Mouse (Mus musculus): ENCODE measurements around the gene Ntpcr. TPM values are rescaled to one million over a fixed set of nuclear protein-coding genes. Genes with fewer than 3 reads are reported as not detected.

Ntpcr gene
- total RNA-seq, 2 experiments from 2014 or later, result 8.8 TPM; not detected in 1

DNA sequence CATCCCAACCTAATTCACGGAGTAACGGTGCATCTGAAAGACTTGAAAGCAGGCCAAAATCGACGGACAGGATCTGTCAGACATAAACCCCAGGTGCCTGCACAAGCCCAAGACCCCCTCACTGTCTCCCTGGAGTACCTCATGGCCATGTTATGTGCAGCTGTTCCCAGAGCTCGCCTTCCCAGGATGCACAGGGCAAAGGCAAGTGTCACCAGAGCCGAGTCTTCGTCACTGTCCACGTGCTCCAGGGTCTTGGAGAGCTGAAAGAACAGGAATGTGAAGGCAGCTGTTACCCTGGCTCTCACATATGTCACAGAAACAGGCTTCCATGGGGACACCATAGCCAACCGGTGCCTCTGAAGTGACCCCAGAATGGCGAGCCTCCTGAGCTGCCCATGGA lies 38.3 kb downstream of the Ntpcr start:
- no peak for ATAC-seq (replicated peaks; ENCODE audit: low FRiP score, poor library complexity, severe bottlenecking)

DNA sequence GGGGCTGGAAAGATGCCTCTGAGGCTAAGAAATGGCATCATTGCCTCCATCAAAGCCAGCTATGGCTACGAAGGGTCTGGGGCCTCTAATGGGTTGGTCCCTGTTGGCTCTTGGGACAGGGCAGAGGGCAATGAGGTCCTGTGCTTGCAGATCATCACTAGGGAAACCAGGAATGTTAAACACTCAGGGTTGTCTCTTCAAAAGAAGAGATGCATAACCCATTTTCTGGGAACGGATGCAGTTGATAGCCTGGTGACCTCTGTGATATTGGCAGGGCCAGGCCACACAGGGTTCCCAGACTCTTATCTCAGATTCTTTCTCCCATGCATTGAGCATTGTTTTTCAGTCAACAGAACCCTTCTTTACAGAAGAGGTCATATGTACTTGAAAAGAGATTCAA lies 42.5 kb downstream of the Ntpcr start:
- ATAC-seq (replicated peaks; ENCODE audit: low FRiP score, poor library complexity, severe bottlenecking), result no peak

DNA sequence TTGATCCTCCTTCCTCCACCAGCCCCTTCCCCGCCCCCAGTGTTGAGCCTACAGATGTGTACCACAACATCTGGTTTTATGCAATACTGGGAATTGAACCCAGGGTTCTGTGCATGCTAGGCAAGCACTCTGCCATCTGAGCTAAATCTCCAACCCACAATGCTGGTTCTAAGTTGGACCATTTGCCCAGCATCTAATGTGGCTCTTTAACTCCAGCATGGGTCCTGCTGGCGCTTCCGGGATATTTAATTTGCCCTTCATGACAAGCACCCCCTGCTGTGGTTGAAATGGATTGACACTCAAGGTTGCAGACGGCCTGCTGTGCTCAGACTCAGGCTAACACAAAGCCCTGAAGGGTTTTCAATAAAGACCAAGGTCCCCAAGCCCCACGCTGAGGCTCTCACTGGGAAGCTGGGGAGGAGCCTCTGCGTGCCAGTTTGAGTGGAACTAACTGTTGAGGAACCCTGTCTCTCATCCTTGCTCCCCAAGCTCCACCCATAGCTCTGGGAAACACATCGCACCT lies 43.6 kb downstream of the Ntpcr start:
- ATAC-seq (replicated peaks; ENCODE audit: low FRiP score, poor library complexity, severe bottlenecking), result no peak

DNA sequence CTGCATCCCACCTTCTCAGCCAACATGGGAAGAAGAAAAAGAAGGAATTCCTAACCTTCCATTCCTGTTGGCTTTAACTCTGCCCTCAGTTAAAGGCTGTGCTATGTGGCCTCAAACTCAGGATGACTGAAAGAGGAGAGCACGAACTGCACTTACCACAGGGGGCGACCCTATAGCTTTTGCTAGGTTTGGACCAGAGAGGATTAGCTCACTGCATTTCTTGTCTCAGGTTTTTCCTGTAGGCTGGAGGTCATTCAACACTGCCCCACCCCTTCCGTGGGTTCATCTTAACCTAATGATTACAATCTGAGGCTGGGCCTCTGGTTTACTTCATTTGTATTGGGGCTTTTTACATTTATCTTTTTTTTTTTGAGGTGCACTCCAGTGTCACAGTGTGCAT lies 45.3 kb downstream of the Ntpcr start:
- ATAC-seq (replicated peaks; ENCODE audit: low FRiP score, poor library complexity, severe bottlenecking), result no peak

DNA sequence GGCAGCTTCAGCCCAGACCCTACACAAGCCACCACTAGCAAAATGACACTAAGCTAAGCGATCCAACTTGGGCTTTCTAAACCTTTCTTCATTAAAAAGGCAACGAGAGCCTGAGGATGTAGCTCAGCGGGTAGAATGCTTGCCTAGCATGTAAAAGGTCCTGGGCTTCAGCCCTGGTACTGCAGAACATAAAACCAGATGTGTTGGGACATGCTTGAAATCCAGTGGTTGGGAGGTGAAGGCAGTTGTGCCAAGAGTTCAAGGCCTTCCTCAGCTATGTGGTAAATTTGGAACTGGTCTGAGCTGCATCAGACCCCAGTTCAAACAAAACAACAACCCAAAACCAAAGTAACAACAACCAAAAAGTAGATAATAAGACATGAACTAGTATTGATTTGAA lies 46.6 kb downstream of the Ntpcr start:
- no peak for ATAC-seq (replicated peaks; ENCODE audit: low FRiP score, poor library complexity, severe bottlenecking)

DNA sequence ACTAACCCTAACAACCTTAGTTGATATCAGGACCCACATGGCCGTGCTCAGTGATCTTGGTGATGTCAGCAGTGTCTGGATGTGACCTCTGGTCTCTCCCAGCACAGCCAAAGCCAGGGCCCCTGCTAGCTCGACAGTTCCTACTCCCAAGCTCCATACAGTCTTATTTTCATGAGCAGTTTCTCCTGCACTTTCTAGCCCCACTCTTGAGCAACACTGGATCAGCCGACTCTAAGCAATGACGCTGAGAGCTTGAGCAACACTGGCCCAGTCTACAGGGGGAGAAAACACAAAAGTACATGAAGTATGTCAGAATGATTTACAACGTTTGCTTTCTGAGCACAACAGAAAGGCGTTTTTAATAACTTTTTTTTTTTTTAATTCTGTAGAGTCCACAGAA lies 47.0 kb downstream of the Ntpcr start:
- no peak for ATAC-seq (replicated peaks; ENCODE audit: low FRiP score, poor library complexity, severe bottlenecking)

DNA sequence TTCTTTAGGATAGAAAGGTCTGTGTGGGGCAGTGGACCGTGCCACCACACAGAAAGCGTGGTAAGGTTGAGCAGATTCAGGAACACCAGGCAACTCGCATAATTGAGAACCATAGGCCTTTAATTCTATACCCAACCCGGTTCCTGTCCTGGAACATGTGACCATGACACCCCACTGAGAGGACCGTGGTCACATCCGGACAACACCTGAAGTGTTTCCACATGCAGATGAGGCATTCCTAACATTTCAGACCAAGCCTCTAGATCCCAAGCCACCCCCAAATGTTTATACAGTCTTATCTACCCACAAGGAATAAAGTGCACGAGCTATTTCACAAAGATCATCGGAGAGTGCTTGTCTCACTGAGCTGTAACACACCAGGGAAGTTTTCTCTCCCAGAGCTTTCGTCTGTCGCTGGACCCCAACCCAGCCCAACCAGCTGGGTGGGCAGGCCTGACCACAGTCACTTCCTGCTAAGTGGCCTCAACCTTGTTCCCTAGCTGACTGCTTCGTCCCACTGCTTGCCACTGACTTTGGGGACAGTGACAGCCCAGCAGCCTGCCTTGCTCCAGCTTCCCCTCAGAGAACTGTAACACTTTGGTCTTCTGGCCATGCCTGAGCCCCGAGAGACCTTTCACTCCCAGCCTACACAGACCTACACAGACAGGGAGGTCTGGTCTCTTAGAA lies 47.9 kb downstream of the Ntpcr start:
- no peak for ATAC-seq (replicated peaks; ENCODE audit: low FRiP score, poor library complexity, severe bottlenecking)

DNA sequence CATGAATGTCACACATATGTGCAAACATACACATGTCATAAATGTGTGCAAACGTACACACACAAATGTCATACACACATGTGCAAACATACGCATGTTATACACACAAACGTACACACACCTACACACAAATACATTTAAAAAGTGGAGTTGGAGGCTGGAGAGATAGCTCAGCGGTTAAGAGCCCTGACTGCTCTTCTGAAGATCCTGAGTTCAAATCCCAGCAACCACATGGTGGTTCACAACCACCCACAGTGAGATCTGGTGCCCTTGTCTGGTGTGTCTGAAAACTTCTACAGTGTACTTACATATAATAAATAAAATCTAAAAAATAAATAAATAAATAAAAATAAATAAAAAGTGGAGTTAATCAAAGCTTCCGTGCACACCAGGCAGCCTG lies 49.2 kb downstream of the Ntpcr start:
- no peak for ATAC-seq (replicated peaks; ENCODE audit: low FRiP score, poor library complexity, severe bottlenecking)

DNA sequence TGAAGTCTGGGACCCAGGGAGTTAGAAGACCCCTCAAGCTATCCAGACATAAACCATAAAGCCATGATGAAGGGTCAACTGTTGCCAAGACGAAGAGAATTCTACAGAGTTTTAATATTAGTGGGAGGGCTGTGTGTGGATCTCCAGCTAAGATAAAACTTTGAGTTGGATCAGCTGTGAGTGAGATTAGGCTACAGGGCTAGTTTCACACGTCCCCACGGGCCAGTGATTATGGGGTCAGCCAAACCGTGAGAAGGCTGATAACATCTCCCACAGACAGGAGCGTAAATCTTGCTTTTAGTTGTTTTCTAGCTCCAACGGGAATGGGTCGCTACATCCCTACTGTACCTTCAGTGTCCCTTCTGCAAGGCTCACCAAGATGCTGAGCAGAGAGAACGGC lies 49.9 kb downstream of the Ntpcr start:
- no peak for ATAC-seq (replicated peaks; ENCODE audit: low FRiP score, poor library complexity, severe bottlenecking)

DNA sequence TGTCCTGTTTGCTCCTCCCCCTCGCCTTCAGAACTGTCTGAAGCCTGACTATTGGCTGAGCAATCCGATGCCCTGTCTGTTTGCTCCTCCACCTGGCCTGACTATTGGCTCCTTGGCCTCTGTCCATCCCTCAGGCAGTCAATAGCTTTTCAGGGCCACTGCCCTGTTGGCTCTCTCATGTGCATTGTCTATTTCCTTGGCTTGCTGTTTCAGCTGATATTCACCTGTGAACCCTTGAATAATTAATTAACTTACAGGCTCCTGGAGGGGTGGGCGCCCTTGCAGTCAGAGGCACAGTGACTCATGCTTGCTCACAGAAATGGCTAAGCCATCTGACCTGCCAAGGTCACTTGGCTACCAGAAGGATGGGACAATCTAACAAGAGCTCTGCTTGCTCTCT lies 52.4 kb downstream of the Ntpcr start:
- ATAC-seq (replicated peaks; ENCODE audit: low FRiP score, poor library complexity, severe bottlenecking), result no peak

DNA sequence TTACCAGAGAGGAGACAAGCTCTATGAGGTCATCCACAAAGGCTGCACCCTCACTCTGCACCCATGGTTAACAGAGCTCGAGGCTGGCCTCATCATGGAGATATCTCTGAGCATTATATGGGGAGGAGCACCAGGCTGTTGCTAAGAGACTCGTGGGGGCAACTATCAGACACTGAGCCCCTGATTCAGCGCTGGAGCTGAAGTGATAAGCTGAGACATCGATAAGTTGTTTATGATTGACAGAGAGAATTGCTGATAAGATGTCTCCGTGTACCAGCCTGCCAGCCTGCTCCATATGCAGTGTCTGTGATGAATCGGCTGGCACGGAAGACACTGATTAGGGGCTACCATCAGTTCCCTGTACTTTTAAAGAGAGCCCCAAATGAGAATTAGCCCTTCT lies 57.1 kb downstream of the Ntpcr start:
- ATAC-seq (replicated peaks; ENCODE audit: low FRiP score, poor library complexity, severe bottlenecking), result no peak

DNA sequence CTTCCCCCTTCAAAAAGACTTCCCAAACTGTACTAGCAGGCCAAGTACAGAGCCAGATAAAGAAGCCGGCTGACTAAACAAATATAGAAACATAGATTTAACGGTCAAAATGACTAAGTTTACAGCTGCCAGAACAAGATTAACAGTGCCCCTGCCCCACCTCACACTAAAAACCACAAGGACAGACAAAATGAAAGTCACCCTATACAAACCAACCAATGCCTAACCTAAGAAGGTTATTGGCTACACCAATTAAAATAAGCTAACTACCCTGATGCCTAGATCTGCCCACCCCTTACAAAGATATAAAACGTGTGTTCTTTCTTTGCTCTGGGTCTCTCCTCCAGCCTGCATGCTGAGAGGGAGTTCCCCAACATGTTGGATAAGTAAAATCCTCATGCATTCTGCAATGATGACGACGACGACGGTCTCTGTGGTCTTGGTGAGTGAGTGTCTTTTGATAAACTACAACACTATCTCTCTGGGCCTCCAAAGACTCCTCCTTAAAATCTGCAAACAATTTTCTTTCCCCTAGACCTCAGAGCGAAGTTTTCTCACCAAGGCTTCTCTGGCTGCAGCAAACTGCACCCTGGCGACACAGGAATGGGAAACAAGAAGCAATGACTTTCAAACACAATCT lies 63.2 kb downstream of the Ntpcr start:
- no peak for ATAC-seq (replicated peaks; ENCODE audit: low FRiP score, poor library complexity, severe bottlenecking)

DNA sequence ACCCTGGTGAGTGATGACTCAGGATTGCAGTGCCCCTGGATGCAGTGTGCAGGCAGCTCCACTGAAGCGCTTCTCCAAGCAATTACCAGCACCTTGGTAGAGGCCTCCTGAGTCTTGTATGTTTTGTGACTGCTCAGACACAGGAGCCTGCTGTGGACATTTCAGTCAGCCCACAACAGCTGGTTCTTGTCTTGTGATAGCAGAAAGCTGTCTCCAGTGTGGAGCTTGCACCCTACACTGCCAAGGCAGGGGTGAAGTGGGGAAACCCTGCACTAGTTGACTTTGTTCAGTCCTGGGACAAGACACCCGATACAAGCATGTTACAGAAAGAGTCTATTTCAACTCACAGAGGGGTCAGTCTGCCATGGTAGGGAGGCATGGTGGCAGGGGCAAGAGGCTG lies 65.6 kb downstream of the Ntpcr start:
- ATAC-seq (replicated peaks; ENCODE audit: low FRiP score, poor library complexity, severe bottlenecking), result no peak

DNA sequence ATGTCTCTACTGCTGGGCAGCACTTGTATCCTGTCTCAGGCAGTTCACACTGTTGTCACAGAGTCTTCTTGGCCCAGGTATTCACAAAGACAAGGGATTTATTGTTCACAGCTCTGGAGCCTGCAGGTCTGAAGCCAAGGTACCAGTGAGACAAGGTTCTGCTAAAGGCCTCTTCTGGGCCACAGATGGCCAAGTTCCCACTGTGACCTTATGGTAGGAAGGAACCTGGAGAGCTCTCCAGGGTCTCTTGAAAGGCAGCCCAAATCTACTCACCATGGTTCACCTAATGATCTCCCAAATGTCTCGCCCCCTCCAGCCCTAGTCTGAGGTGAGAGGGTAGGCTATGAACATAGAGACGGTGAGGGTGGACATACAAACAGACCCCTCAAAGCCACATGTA lies 67.2 kb downstream of the Ntpcr start:
- ATAC-seq (replicated peaks; ENCODE audit: low FRiP score, poor library complexity, severe bottlenecking), result no peak

Other genes with a start within 250 kb of the Ntpcr start
- gene Sipa1l2, start 160.2 kb upstream of the Ntpcr start, total RNA-seq (2015; ENCODE audit: low replicate concordance), result 0.42 and 2.5 TPM in 2 replicates
- 0.76 and 0.77 TPM in 2 replicates for gene Sipa1l2, start 160.2 kb upstream of the Ntpcr start, total RNA-seq (2017; ENCODE audit: low replicate concordance)
- 2.1 TPM in 1 of 2 replicates, not detected in the other for gene Map10, start 60.1 kb upstream of the Ntpcr start, total RNA-seq (2015; ENCODE audit: low replicate concordance)
- gene Map10, start 60.1 kb upstream of the Ntpcr start, total RNA-seq (2017; ENCODE audit: low replicate concordance), result 0.90 TPM in 1 of 2 replicates, not detected in the other
- gene Pcnx2, start 168.4 kb downstream of the Ntpcr start, total RNA-seq (2015; ENCODE audit: low replicate concordance), result not detected in 2 replicates
- not detected in 2 replicates for gene Pcnx2, start 168.4 kb downstream of the Ntpcr start, total RNA-seq (2017; ENCODE audit: low replicate concordance)
- gene Map3k21, start 180.5 kb downstream of the Ntpcr start, total RNA-seq (2015; ENCODE audit: low replicate concordance), result not detected in 2 replicates
- gene Map3k21, start 180.5 kb downstream of the Ntpcr start, total RNA-seq (2017; ENCODE audit: low replicate concordance), result not detected in 2 replicates

All from erythroid progenitor cell, adult 5-6 weeks (primary cell).